Mouse (Mus musculus) limb, embryonic 13.5 days (tissue): ENCODE data around the gene Lst1. TPM values are rescaled to one million over a fixed set of nuclear protein-coding genes. Genes with fewer than 3 reads are reported as not detected.

Experiments
- ATAC-seq: fragments of 200-750 bp; cut with Nextera tagmentation; 2 replicates; pipeline ENCODE4 v1.8.0; 2017; ENCODE audit warnings: low read depth, moderate number of reproducible peaks, moderate TSS enrichment; ENCODE audit not compliant: low FRiP score
- H3K27ac ChIP-seq: fragments of 300-500 bp; sonication (generic); 2 replicates; pipeline ENCODE4 v1.5.1; 2015; ENCODE audit warnings: inconsistent platforms, mild to moderate bottlenecking, moderate library complexity
- H3K27me3 ChIP-seq: fragments of 300-500 bp; sonication (generic); 2 replicates; pipeline ENCODE4 v1.6.1; 2015; ENCODE audit warnings: mild to moderate bottlenecking, inconsistent platforms
- H3K36me3 ChIP-seq: fragments of 300-500 bp; sonication (generic); 2 replicates; pipeline ENCODE4 v1.6.1; 2015; ENCODE audit warnings: inconsistent platforms, mild to moderate bottlenecking, moderate library complexity
- H3K4me1 ChIP-seq: fragments of 300-500 bp; sonication (generic); 2 replicates; pipeline ENCODE4 v1.6.1; 2015; ENCODE audit warnings: inconsistent platforms
- H3K4me2 ChIP-seq: fragments of 300-500 bp; sonication (generic); replicated peaks from 2 replicates; pipeline ENCODE4 v1.6.1; 2015; ENCODE audit warnings: inconsistent platforms, mild to moderate bottlenecking, moderate library complexity
- H3K4me3 ChIP-seq: fragments of 300-500 bp; sonication (generic); 2 replicates; pipeline ENCODE4 v1.5.1; 2015; ENCODE audit warnings: moderate library complexity, mild to moderate bottlenecking, inconsistent platforms
- H3K9ac ChIP-seq: fragments of 300-500 bp; sonication (generic); 2 replicates; pipeline ENCODE4 v1.6.1; 2015; ENCODE audit warnings: mild to moderate bottlenecking, inconsistent platforms
- H3K9me3 ChIP-seq: fragments of 300-500 bp; sonication (generic); 2 replicates; pipeline ENCODE4 v1.6.1; 2016; ENCODE audit warnings: inconsistent platforms
- WGBS: fragments of 180-500 bp; shearing (Covaris S2); methylation state at CpG from one replicate; pipeline ENCODE4 v1.1.7; 2015; 5-methylcytosine and 5-hydroxymethylcytosine counted together
- polyA plus RNA-seq: library from polyadenylated mRNA; unstranded; fragments of >200 nt; fragmentation: Nextera tagmentation; extraction: Ambion mirVana; gene quantifications from 2 replicates; pipeline ENCODE4 v1.2.1, GENCODE M21; 2015

Gene Lst1
- polyA plus RNA-seq, 1 experiment from 2014 or later = 12.1 TPM

DNA sequence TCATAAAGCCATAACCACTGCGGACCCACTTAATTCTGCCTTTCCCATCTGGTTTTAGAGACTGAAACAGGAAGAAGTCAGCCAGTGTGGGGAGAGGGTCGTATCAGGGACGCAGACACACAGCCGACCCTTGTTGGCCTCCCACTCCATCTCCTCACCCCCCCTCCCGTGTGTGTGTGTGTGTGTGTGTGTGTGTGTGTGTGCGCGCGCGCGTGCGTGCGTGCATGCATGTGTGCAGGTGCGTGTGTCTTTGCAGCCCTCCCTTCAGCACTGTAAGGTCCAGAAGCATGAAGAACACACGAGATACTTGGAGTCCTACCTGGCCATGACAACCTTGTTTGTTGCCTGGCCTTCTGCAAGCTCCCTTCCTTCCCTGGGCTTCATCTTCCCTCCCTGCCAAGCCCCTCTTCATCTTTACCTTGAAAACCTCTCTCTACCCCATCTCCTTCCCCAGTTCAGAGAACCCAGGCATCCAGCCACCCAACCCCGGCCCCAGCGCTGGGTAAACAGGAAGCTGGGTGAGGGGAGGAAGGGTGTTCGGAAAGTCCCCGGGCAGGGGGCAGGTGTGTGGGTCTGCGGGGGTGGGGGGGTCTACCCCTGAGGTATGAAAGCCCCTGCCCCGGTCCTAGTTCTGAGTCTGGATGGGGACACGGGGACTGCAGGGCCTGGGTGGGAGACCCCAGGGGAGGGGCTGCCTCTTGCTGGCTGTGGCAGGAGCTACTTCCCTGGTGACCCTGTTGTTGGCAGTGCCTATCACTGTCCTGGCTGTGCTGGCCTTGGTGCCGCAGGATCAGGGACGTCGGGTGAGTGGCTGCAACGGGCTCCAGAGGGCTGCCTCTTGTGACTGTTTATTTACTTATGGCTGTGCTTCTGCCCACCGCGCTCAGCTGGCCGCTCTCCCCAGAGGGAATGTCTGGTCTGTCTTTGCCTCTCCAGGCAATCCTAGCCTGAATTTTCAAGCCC is 5.9 kb upstream of the Lst1 start, which contains the start of gene Ltb:
TSS of gene Ltb (plus strand) at position 559 of the 963 bp plus-strand sequence.
- Histone ChIP-seq H3K9ac (peak within 1 kb of the TSS; percentile 43; the same call in 1 of the 2 replicates), H3K4me3 (peak within 1 kb of the TSS; percentile 47), H3K4me1 (peaks cover 15% of the 10 kb centered on the region), H3K4me2 (peak within 1 kb of the TSS; percentile 79), H3K27me3 (peaks cover 55% of the 10 kb centered on the region), H3K9me3 (no peaks in the 10 kb centered on the region), H3K27ac (no peak within 1 kb of the TSS), H3K36me3 (no peaks in the 10 kb centered on the region)
- no peak for ATAC-seq
- 50% methylated on average over 24 of the region's 28 CpGs for WGBS

DNA sequence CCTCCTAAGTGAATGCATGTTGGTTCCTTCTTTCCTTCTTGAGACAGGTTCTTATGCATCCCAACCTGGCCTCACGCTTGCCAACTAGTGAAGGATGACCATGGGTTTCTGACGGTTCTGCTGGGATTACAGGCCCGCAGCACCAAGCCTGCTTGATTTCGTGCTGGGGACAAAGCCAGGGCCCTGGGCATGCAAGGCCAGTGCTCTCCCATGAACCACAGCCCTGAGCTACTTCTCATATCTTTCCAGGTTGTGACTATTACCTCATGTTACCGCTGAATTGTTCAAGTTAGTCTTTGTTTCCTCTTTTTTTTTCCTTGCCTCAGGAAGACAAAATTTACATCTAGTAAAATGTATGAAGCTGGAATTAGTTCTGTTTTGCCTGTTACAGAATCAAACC is 4.7 kb upstream of the Lst1 start:
- Histone ChIP-seq H3K4me2 (no peak overlapping the region), H3K36me3 (no peaks in the 10 kb centered on the region), H3K9me3 (no peaks in the 10 kb centered on the region), H3K27me3 (peaks cover 44% of the 10 kb centered on the region), H3K4me3 (no peak overlapping the region), H3K27ac (no peak overlapping the region), H3K9ac (no peak overlapping the region), H3K4me1 (peaks cover 15% of the 10 kb centered on the region)
- WGBS = 84% methylated on average over 5 of the region's 5 CpGs
- no peak for ATAC-seq

DNA sequence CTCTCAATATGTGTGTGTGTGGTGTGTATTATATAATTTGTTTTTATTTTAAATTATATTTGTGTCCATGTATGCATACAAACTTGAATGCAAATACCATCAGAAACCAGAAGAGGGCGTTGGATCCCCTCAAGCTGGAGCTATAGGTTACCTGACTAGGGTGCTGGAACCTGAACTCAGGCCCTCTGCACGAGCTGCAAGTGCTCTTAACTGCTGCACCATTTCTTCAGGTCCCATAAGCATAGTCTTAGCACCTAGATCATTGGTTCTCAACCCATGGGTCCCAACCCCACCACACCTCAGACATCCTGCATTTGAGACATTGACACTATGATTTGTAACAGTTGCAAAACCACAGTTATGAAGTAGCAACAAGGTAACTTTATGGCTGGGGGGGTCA is 3.5 kb upstream of the Lst1 start:
- Histone ChIP-seq H3K4me3 (no peak overlapping the region), H3K27me3 (peaks cover 35% of the 10 kb centered on the region), H3K9me3 (no peaks in the 10 kb centered on the region), H3K27ac (no peak overlapping the region), H3K4me2 (no peak overlapping the region), H3K4me1 (peaks cover 16% of the 10 kb centered on the region), H3K9ac (no peak overlapping the region), H3K36me3 (no peaks in the 10 kb centered on the region)
- ATAC-seq = no peak
- WGBS = 58% methylated on average over 2 of the region's 2 CpGs

DNA sequence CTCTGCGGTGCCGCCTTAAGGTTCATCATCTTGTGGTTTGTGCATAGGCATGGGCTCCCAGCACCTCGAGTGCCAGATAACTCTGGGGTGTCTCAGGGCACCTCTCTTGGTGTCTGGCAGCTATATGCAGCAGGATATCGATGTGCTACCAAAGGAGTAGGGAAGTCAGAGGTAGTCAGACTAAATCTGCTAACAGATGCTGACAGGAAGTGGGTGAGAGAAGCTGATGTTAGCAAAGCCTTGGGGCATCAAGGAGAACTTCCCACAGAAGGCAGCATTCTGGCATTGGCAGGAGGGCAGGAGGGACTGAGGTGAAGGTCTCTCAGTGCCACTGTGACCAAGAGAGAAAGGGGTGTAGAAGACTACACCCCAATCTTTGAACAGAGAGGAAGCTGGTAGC is 1.9 kb upstream of the Lst1 start:
- H3K4me3 ChIP-seq = no peak overlapping the region
- no peaks in the 10 kb centered on the region for H3K9me3 ChIP-seq
- ATAC-seq = no peak
- H3K4me1 ChIP-seq = peaks cover 13% of the 10 kb centered on the region
- H3K27me3 ChIP-seq = peaks cover 19% of the 10 kb centered on the region
- no peak overlapping the region for H3K27ac ChIP-seq
- no peak overlapping the region for H3K9ac ChIP-seq
- 72% methylated on average over 4 of the region's 4 CpGs for WGBS
- H3K4me2 ChIP-seq = no peak overlapping the region
- no peaks in the 10 kb centered on the region for H3K36me3 ChIP-seq

DNA sequence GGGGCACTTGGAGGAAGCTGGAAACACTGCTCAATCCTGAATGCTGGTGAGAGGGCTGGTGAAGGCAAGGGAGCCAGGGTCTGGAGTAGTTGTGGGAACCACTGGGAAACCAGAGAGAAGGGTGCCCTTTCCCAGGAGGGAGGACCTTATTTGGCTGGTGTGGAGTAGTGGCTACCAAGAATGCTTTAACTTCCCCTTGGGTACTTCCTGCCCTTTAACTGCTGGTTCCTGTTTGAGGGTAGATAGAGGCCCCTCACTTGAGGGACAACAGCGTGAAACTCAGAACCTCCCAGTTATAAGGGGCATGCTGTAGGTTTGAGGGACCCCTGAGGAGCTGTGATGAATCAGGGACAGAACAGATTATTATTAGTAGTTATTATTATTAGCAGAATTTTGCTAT is 947 bp upstream of the Lst1 start:
- no peaks in the 10 kb centered on the region for H3K9me3 ChIP-seq
- ATAC-seq = no peak
- WGBS = 62% methylated on average over 1 of the region's 1 CpGs
- H3K27me3 ChIP-seq = peaks cover 10% of the 10 kb centered on the region
- H3K4me1 ChIP-seq = peaks cover 10% of the 10 kb centered on the region
- no peak overlapping the region for H3K27ac ChIP-seq
- no peak overlapping the region for H3K4me3 ChIP-seq
- H3K36me3 ChIP-seq = no peaks in the 10 kb centered on the region
- H3K4me2 ChIP-seq = no peak overlapping the region
- H3K9ac ChIP-seq = no peak overlapping the region

DNA sequence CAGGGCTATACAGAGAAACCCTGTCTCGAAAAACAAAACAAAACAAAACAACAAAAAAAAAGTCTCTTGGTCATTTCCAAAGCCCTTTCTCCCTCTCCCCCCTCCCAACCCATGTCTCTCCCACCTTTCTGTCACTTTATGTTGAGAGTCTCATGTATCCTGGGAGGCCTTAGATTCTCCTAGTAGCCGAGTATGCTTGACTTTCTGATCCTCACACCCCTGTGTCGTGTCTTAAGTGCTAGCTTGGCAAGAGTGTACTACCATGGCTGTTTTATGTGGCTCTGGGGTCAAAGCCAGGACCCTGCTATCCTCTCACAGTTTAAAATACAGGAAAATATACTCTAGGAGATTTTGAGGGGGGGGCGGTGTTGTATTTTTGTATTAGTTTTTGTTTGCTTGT is 894 bp downstream of the Lst1 start:
- no peak for ATAC-seq
- H3K9ac ChIP-seq = no peak overlapping the region
- no peaks in the 10 kb centered on the region for H3K36me3 ChIP-seq
- 66% methylated on average over 4 of the region's 4 CpGs for WGBS
- no peak overlapping the region for H3K4me2 ChIP-seq
- no peak overlapping the region; the same call in 1 of the 2 replicates for H3K27ac ChIP-seq
- H3K27me3 ChIP-seq = no peaks in the 10 kb centered on the region
- H3K4me1 ChIP-seq = peaks cover 10% of the 10 kb centered on the region
- no peak overlapping the region for H3K4me3 ChIP-seq
- H3K9me3 ChIP-seq = no peaks in the 10 kb centered on the region

DNA sequence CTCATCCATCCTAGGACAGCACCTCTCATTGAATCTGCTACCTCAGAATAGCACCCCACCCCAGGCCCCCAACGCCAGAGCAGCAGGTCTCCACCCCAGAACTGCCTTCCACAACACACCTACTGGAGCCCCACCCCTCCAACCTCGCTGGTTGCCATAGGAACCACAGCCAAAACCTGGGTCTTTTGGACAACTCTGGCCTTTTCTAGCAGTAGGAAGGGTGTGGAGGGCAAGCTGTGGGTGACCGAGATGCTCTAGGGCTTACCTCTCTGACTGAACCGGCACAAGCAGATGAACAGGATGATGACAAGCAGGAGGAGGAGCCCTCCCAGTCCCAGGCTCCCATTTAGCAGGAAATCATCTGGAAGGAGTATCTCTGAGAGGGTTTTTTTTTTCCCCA is 1.6 kb downstream of the Lst1 start:
- Histone ChIP-seq H3K9ac (0 out of 2 replicates have a peak overlapping the region, but pooled peaks have one; percentile 51), H3K4me3 (peak overlapping the region; percentile 46)
- WGBS = 3% methylated on average over 4 of the region's 4 CpGs

DNA sequence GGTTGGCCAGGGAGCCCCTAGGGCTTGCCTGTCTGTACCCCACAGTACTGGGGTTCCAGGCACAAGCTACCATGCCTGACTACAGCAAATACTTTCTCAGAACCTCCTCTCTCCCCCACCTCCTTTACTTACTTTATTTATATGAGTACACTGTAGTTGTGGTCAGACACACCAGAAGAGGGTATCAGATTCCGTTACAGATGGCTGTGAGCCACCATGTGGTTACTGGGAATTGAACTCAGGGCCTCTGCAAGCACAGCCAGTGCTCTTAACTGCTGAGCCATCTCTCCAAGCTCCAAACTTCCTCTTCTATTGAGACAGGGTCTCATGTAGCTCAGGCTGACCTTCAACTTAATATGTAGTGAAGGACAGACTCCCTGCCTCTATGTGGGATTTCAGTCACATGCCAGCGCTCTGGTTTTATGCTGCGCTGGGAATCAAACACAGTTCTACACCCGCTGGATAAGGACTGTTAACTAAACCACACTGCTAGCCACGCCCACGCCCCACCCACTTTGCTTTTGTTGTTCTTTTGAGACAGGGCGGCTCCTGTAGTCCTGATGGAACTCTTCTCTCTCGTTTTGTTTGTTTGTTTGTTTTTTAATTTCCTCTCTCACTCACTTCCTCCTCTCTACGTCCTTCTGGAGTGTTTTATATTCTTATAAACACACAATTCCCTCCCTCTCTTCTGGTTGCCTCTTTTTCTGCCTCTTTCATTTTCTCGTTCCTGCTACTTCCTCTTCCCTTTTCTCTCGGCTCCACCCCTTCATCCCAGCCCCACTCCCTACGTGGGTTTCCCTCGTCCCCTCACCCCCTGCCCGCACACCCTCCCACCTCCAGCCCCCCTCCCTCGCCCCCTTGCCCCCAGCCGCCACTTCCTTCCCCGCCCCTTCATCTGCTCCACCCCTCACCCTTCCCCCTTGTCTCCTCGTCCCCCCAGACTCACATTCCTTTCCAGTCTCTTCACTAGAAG is 2.3 kb downstream of the Lst1 start:
- Histone ChIP-seq H3K4me2 (peak overlapping the region; percentile 64), H3K36me3 (no peaks in the 10 kb centered on the region), H3K9ac (peak overlapping the region; percentile 51), H3K9me3 (no peaks in the 10 kb centered on the region), H3K4me3 (peak overlapping the region; percentile 46), H3K27me3 (no peaks in the 10 kb centered on the region), H3K27ac (peak overlapping the region; percentile 86), H3K4me1 (peaks cover 10% of the 10 kb centered on the region)
- peak; percentile 79 for ATAC-seq
- WGBS = 3% methylated on average over 18 of the region's 18 CpGs

More for the DNA sequence above, 1.6 kb downstream of the Lst1 start:
- Histone ChIP-seq H3K27me3 (no peaks in the 10 kb centered on the region), H3K27ac (peak overlapping the region; percentile 86), H3K4me1 (peaks cover 10% of the 10 kb centered on the region), H3K4me2 (peak overlapping the region; percentile 64), H3K9me3 (no peaks in the 10 kb centered on the region), H3K36me3 (no peaks in the 10 kb centered on the region)
- peak; percentile 76 for ATAC-seq

DNA sequence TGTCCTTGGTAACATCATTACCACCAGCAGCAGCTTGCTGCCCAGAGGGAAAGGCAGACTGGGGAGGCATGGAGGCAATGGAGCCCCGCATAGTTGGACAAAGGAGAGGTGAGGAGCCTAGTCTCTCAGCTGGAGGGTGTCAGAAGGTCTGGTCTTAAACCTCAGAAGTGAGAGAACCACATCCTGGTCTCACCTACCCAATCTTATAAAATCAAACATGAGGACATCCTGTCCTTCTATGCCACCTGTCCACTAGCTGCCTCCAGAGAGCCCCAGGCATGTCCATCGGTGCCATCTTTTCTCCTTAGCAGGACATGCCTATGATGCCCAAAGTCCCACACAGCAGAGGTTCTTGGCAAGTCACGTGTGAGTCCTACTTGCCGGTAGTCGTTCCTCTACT is 8.1 kb downstream of the Lst1 start:
- 84% methylated on average over 5 of the region's 5 CpGs for WGBS
- no peak overlapping the region for H3K4me3 ChIP-seq
- H3K9ac ChIP-seq = 0 out of 2 replicates have a peak overlapping the region, but pooled peaks have one; percentile 13
- no peaks in the 10 kb centered on the region for H3K27me3 ChIP-seq
- H3K4me2 ChIP-seq = no peak overlapping the region
- H3K27ac ChIP-seq = no peak overlapping the region
- H3K36me3 ChIP-seq = no peaks in the 10 kb centered on the region
- no peak for ATAC-seq
- H3K4me1 ChIP-seq = no peaks in the 10 kb centered on the region
- no peaks in the 10 kb centered on the region for H3K9me3 ChIP-seq

DNA sequence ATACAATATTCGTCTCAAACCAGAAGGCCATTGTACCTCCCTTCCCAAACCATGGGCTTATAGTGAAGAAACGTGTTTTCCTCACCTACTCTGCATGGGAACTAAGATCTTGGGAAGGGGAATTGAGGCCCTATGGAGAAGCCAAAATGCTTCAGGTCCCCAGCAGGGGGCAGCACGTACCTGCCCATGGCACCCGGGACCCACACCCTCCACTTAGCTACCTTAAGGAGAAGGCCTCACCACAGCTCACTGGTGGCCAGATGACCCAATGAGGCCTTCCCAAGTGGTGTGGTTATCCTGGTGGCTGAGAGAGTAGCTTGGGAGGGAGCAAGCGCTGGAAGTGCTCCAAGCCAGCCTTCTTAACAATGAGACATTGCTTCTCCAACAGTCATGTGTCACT is 9.7 kb downstream of the Lst1 start:
- Histone ChIP-seq H3K4me1 (peaks cover 11% of the 10 kb centered on the region), H3K36me3 (no peaks in the 10 kb centered on the region), H3K4me3 (no peak overlapping the region), H3K9me3 (no peaks in the 10 kb centered on the region), H3K9ac (no peak overlapping the region), H3K27me3 (no peaks in the 10 kb centered on the region), H3K4me2 (no peak overlapping the region), H3K27ac (no peak overlapping the region)
- ATAC-seq = peak; percentile 77
- WGBS = 16% methylated on average over 5 of the region's 5 CpGs

DNA sequence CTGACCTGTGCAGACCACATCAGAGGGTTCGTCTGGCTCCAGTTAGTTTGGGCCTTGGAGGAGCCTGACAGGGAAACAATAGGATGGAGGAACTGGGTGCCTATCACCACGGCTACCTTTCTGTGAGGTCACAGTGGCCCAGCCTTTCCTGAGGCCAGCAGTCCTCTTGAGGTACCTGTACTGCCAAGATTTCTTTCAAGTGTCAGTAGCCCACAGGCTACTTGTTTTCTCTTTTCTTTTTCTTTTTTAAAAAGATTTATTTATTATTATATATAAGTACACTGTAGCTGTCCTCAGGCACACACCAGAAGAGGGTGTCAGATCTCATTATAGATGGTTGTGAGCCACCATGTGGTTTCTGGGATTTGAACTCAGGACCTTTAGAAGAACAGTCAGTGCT is 12.3 kb downstream of the Lst1 start, which contains the start of gene Aif1:
TSS of gene Aif1 (minus strand) at position 101 of the 400 bp plus-strand sequence.
- no peak within 1 kb of the TSS; the same call in 1 of the 2 replicates for H3K9ac ChIP-seq

More for the DNA sequence above, 12.3 kb downstream of the Lst1 start, which contains the start of gene Aif1:
- no peak for ATAC-seq
- Histone ChIP-seq H3K27ac (no peak within 1 kb of the TSS), H3K9me3 (no peaks in the 10 kb centered on the region), H3K4me2 (no peak within 1 kb of the TSS), H3K27me3 (no peaks in the 10 kb centered on the region), H3K36me3 (no peaks in the 10 kb centered on the region), H3K4me3 (no peak within 1 kb of the TSS), H3K4me1 (peaks cover 13% of the 10 kb centered on the region)
- WGBS = 53% methylated on average over 2 of the region's 2 CpGs
